Comparison of ENCODE assay signal across 25 mouse cellular contexts in the genomic region with DNA sequence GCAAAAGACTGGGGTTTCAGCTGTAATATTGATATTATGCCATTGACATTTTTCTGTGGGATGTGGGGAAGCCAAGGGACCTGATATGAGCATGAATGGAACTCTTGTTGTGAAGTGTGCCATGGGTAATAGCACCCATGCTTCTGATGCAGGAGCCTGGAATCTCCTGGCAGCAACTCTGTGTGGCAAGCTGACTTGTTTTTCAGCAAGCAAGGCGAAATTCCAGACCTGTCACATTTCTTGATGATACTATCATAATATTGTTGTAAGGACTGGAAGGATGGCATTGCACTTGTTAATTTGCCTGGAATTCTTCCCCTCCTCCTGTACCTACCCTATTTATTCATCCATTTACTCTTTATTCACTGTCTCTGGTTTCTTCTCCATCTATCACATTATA. TPM values are rescaled to one million over a fixed set of nuclear protein-coding genes. Genes with fewer than 3 reads are reported as not detected.
"Had no signal": no experiment of that assay in that cellular context is flagged by ENCODE, and none has a peak within 500 bp of the region (broad histone marks: within the 10 kb centered on the region; RNA-seq: fewer than 3 reads in every experiment).

No protein-coding gene starts in this region.

- H3K4me1 ChIP-seq: lung, embryonic 15.5 days; megakaryocyte, embryonic 14.5 days; midbrain, embryonic 13.5 days; midbrain, embryonic 15.5 days; neural tube, embryonic 12.5 days had no signal

- H3K27me3 ChIP-seq: lung, embryonic 15.5 days; megakaryocyte, embryonic 14.5 days; midbrain, embryonic 13.5 days; midbrain, embryonic 15.5 days; neural tube, embryonic 12.5 days had no signal

- ATAC-seq: lung, postnatal 0 days; midbrain, embryonic 13.5 days; midbrain, embryonic 15.5 days had no signal

- H3K36me3 ChIP-seq: lung, embryonic 15.5 days; midbrain, embryonic 13.5 days; midbrain, embryonic 15.5 days; neural tube, embryonic 12.5 days had no signal

- H3K4me2 ChIP-seq: lung, embryonic 15.5 days; midbrain, embryonic 11.5 days; midbrain, embryonic 13.5 days; midbrain, embryonic 15.5 days; neural tube, embryonic 12.5 days had no signal

- H3K9me3 ChIP-seq: lung, embryonic 15.5 days; midbrain, embryonic 13.5 days; midbrain, embryonic 15.5 days; neural tube, embryonic 12.5 days had no signal

- H3K27ac ChIP-seq: lung, embryonic 15.5 days; macrophage; midbrain, embryonic 13.5 days; midbrain, embryonic 15.5 days; neural tube, embryonic 12.5 days had no signal

- DNase-seq: lung, adult 2 months; lung, postnatal 14 days; lung, postnatal 36 days; right cerebral cortex, postnatal 25 days; right cerebral cortex, postnatal 4 days; spleen, adult 18-20 months; thymus, adult 18-20 months; thymus, postnatal 14 days; thymus, postnatal 36 days had no signal

- H3K4me3 ChIP-seq: lung, embryonic 15.5 days; megakaryocyte, embryonic 14.5 days; midbrain, embryonic 13.5 days; midbrain, embryonic 15.5 days; neural tube, embryonic 12.5 days had no signal

- H3K9ac ChIP-seq: lung, embryonic 15.5 days; midbrain, embryonic 13.5 days; midbrain, embryonic 15.5 days; neural tube, embryonic 12.5 days had no signal

RNA-seq across cellular contexts. Expression of gene Gm16223, which starts 44.2 kb away (rescaled TPM):
- total RNA-seq: megakaryocyte progenitor cell, adult 5-6 weeks; monocyte, adult 5-6 weeks; neutrophil, adult 5-6 weeks had no signal
- polyA plus RNA-seq: lung, adult 2 months; lung, embryonic 15.5 days; lung, postnatal 0 days; macrophage; midbrain, embryonic 11.5 days; midbrain, embryonic 13.5 days; midbrain, embryonic 15.5 days; midbrain, postnatal 0 days; neural tube, embryonic 12.5 days; small intestine, adult 2 months; stomach, embryonic 14.5 days; stomach, embryonic 16.5 days; thymus, postnatal 0 days had no signal
